Mouse (Mus musculus): ENCODE results near the gene Cldn19.

DNA sequence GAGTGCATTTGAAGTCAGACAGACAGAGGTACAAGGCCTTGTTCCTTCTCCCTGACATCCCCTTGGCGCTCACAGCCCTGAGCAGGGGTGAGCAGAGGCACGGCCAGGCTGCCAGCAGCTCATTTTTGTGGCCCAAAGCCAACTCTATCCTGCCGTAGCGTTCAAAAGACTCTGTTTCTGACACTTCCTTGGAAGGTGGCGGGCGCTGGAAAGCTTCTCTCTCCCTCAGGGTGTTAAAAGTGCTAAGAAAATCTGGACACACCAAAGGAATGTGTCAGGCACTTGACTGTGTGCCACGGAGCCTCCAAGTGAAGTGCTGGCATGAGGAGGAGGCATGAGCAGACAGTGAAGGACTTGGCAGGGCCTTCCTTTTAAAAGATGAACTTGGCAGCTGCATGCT, 9.7 kb upstream of the Cldn19 start:
- TF ChIP-seq POLR2A (IDR thresholded peaks at IDR 0.05; ENCODE audit: borderline replicate concordance, insufficient read depth, low read length) (no peak), CTCF (IDR thresholded peaks at IDR 0.05; ENCODE audit: borderline replicate concordance, insufficient read depth, low read depth, low read length) (no peak)

Measured in cerebellum, adult 2 months (tissue).